Mouse (Mus musculus): ENCODE results near the gene Arhgap15.

Arhgap15 gene

DNA sequence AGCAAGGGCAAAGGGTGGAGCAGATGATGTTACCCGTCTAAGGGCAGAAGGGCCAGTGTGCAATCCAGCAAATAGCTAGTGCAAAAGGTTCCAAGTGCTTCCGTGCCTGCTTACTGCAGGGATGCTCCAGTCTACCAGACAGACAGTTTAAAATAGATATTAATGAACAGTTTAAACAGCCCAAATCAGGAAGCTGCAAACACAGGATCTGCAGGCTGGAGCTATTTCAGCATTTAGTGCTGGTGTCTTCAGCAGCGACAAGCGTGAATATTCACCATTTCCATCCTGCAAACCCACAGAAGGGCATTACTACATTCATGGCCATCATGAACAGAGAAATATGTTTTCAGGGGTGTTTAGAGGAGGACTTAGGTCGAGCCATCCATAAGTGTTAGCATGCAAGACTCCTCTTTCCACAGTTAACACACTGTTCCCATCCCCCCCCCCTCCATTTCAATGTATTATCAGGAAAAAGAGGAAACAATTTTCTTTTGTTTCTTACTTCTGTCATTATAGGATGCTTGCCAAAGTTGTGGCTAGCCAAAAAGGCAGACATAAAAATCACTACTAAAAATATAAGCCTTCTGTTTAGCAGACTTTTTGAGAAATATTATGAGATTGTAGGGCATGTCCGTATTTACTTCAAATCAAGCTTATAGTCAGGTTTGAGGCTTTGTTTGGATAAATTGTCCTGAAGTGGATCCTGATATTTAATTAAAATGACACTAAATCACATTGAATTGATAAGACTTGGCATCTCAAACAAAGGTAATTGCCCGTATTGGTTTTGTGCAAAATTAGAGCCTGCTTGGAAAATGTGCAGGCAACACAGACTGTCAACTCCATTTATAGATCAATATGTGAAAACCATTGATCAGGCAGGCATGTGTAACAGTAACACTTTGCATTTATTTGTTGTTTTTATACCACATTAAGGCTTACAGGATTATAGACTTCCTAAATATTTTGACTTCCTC is 35.4 kb downstream of the Arhgap15 start:
- DNase-seq, result no peak

DNA sequence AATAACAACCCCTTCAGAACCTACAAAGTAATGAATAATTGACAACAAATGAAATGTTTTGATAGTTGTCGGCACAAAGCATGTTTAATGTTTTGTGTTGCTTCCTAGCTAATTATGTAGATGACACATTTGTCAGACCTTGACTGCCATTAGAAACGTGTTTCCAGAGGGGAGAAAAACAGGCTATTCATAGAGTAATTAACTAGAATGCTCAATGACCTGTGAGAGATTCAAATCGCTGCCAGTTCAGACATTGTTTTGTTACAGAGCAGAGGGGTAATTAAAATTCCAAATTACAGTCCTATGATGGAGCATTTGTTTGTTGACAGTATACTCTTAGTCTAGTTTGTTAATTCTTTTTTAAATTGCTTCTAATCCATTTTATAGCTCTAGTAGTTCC is 37.5 kb downstream of the Arhgap15 start:
- no peak for DNase-seq

DNA sequence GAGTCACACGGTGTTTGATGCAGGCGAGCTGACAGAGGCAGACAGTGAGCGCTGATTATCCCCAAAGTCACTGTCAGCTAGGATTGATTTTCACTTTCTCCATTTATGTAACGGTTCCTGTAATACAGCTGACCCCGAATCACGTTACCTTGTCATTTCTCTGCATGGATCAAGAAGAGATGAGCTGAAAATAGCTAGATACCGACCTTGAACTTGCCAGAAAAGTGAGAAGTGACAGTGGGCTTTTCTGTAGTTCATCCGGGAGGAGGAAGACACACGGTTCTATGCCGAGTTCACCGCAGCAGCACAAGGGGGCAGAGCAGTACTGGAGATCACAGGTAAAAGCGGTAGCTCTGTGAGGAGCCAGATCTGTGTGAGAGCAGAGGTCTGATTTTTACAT is 38.5 kb downstream of the Arhgap15 start:
- DNase-seq, result peak; percentile 5 to 7

GRCm38 (mm10) chr2:43788484-43788883 is 39.9 kb downstream of the Arhgap15 start:
- no peak for DNase-seq

GRCm38 (mm10) chr2:43790049-43790693 is 41.5 kb downstream of the Arhgap15 start:
- DNase-seq, result no peak

DNA sequence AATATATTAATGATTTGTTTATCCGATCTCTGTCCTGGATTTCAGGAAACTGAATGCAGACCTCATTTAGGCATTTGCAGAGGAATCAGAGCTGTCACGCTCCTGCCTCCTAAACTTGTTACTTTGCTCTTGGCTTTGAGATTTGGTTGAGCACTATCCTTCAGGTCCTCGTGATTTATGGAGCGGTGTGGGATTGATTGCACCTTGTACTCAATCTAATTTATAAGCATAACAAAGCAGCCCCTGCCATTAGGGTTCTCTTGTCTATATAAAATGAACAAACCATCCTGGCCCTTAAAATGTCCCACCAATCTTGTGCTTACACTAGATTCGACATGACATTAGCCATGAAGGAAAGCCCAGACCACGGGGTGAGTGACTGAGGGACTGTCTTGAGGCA is 43.0 kb downstream of the Arhgap15 start:
- DNase-seq, result no peak

GRCm38 (mm10) chr2:43793105-43793504 is 44.5 kb downstream of the Arhgap15 start:
- no peak for DNase-seq

DNA sequence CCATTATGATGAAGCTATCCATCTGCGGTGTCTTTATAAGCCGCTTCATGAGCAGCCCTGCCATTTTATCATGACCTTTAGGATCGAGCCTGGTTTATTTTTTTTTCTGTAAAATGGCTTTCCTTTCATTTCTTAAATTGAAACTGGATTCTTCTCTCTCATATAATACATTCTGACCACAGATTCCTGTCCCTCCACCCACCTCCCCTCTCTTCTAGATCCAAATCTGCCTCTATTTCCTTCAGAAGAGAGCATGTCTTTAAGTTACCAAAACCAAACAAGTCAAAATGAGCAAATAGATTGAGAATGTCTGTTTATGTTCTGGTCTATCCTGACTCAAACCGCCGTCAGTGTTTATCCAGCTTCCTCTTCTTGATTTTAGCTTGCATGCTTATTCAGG is 46.1 kb downstream of the Arhgap15 start:
- no peak for DNase-seq

DNA sequence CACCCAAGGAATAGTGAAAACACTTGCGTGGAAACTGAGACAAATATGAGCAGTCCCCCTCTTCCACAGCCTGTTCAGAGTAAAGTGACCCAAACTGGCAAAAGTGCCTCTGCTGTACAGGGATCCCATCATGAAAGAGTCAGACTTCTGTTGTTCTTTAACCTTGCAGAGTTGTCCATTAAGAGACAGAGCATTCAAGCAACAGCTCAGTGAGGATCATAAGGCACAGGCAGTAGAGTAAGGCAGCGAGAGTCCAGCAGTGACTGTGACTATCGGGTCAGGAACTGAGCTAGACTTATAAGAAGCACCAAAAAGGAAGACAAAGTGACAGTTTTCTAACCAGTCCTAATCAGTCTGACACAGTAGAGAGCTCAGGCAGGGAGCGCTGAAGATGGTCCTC is 47.8 kb downstream of the Arhgap15 start:
- no peak for DNase-seq

GRCm38 (mm10) chr2:43805960-43806744 is 57.5 kb downstream of the Arhgap15 start:
- DNase-seq, result no peak

GRCm38 (mm10) chr2:43815896-43816787 is 67.5 kb downstream of the Arhgap15 start:
- no peak for DNase-seq

GRCm38 (mm10) chr2:43816788-43817581 is 68.4 kb downstream of the Arhgap15 start:
- no peak for DNase-seq

DNA sequence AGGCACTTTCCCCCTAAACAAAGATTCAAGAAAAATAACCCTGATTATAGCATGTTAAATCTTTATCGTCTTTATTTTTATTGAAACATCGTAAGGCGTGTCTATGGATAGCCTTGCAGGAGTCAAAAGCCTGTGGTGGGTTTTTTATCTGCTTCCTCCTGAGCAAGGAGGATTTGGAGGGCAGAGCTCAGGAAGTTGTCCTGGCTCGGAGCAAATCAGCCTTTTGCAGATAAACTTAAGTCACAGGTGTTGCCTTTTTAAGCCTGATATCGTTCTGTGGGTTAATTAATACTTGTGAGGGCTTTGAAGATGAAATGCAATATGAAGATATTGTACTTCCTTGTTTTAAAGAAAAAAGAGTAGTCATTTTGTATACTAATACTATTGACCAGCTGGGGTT is 87.3 kb downstream of the Arhgap15 start:
- no peak for DNase-seq

GRCm38 (mm10) chr2:43841644-43842043 is 93.0 kb downstream of the Arhgap15 start:
- DNase-seq, result no peak

- DNase-seq, result no peak
These were observed 102.6 kb downstream of the Arhgap15 start for GRCm38 (mm10) chr2:43851195-43851594.

DNA sequence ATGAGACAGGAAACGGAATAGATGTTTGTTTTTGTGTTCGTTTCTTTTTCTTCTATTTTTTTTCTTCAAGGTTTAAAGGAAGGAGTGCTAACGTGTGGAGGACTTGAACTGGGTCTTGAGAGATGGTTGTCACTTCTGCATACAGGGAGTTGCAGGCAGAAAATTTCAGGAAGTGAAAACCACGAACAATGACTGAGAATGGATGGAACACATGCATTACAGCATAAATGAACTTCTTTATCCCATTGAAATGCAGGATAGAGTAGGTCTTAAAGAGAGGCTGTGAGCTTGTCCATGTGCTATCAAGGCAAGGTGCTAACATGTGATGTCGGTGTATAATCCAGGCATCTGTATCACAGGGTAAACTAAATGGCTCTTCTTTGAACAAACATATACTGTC is 114.1 kb downstream of the Arhgap15 start:
- no peak for DNase-seq

GRCm38 (mm10) chr2:43902403-43902973 is 153.9 kb downstream of the Arhgap15 start:
- DNase-seq, result peak; percentile 56 to 63

DNA sequence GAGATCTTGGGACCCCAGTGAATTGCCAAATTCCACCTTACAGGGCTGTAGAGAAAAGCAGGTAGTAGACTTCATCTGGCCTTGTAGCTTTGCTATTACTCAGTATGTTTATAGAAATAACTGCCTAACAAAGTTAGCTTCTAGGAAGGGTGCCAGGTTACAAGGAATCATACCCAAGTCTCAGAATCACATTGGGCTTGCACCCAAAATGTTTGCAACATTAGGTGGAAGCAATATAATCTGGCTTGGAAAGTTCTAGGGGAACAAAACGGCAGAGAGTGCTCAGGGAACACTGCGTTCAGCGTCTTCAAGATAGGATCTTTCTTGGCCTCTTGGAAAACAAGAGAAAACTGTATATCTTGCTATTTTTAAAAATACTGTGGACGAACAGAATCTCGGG is 158.9 kb downstream of the Arhgap15 start:
- no peak for DNase-seq

DNA sequence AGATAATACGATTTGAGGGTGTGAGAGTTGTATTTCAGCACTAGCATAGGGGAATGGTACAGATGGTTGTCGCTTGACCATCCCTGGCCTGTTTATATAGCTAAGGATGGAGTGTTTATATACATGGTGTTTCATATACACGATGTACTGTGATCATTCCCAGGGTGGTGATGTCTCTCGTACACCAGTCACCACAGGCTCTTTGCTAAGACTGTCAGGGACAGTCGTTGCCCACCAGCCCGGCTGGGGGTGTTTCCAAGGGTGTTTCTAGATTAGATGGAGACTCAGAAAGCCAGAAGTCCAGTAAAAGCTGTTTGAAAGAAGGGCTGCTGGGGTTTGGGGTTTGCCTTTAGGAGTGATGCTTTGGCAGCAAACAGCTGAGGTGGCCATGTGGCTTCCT is 165.5 kb downstream of the Arhgap15 start:
- no peak for DNase-seq

DNA sequence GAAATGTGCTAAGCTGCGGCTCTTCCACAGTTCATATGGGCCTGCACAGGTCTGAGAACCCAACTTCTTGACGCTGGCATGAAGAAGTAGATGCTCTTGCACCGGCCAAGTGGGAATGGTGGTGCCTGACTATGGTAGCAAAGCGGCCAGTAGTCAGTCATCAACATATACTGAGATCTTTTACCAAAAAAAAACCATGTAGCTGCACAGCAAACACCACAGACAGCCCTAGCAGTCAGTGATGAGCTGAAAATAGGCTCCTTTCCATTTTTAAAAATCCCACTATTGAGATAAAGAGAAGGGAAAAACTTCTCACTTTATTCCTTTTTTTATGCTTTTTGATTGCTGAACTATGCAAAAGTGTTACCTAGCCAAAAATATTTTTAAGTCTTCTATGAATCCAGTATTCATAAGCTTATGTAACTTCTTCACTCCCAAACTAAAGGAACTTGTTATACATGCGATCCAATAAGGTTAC is 175.3 kb downstream of the Arhgap15 start:
- no peak for DNase-seq

GRCm38 (mm10) chr2:43931687-43932086 is 183.1 kb downstream of the Arhgap15 start:
- DNase-seq, result no peak
